Mouse (Mus musculus): ENCODE results near the gene Gucy2c. TPM values are rescaled to one million over a fixed set of nuclear protein-coding genes. Genes with fewer than 3 reads are reported as not detected.

The Gucy2c gene
- polyA plus RNA-seq (2012), result not detected in 2 replicates

DNA sequence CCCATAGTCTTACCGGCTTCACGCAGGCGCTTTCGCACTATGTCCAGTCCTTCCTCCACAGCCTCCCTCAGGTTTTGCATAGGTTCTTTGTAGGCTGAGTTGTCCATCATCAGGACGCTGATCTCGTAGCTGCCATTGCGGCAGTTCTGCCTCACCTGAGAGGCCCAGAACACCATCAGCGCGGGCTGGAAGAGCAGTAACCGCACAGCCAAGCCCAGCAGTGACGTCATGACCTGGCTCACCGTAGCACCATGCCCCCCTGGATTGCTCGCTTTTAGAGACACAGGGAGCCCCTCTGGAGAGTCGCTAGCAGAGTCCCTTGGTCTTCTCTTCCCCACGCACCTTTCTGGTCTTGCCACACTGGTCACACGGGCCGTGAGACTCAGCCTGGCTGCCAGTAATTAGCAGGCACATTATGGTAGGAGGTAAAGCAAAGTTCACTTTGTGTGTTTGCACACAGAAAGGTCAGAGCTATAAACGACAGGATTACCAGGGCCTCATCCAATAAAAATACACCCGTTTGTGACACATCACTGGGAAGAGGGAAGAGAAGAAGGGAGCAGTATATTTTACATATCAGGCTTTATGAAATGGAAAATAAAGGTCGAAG lies at the start of gene Gucy2c:
Gene Gucy2c, minus strand, starts transcription at position 389 of the 610 bp plus-strand sequence.
- Histone ChIP-seq H3K27me3 (ENCODE audit: control insufficient read depth) (no peaks in the 10 kb centered on the region), H3K4me1 (ENCODE audit: control insufficient read depth) (no peaks in the 10 kb centered on the region), H3K36me3 (ENCODE audit: control insufficient read depth) (no peaks in the 10 kb centered on the region), H3K4me3 (replicated peaks) (no peak within 1 kb of the TSS), H3K9me3 (ENCODE audit: control insufficient read depth, low read length) (peaks cover 7% of the 10 kb centered on the region; the same call in 1 of the 2 replicates)
- TF ChIP-seq TAL1 (IDR thresholded peaks at IDR 0.05; ENCODE audit: low read length) (no peak), GATA1 (IDR thresholded peaks at IDR 0.05; ENCODE audit: low read length) (no peak)

DNA sequence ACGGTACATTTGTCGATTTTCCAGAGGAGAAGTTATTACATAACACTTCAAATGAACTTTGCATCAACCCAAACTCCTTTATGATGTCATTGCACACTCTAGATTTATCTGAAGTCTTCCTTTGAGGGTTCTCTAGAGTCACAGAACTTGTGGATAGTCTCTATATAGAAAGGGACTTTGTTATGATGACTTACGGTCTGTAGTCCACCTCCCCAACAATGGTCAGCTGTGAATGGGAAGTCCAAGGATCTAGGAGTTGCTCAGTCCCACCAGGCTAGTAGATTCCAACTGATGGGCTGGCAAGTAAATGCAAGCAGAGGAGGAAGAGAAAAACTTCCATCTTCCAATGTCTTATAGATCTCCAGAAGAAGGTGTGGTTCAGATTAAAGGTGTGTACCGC lies 47.1 kb upstream of the Gucy2c start:
- Histone ChIP-seq H3K36me3 (ENCODE audit: control insufficient read depth) (peaks cover 24% of the 10 kb centered on the region), H3K4me1 (ENCODE audit: control insufficient read depth) (peaks cover 22% of the 10 kb centered on the region), H3K27me3 (ENCODE audit: control insufficient read depth) (peaks cover 17% of the 10 kb centered on the region), H3K9me3 (ENCODE audit: control insufficient read depth, low read length) (no peaks in the 10 kb centered on the region), H3K4me3 (replicated peaks) (peak overlapping the region; percentile 91)
- no peak for TF ChIP-seq TAL1 (IDR thresholded peaks at IDR 0.05; ENCODE audit: low read length)
- TF ChIP-seq GATA1 (IDR thresholded peaks at IDR 0.05; ENCODE audit: low read length), result no peak

DNA sequence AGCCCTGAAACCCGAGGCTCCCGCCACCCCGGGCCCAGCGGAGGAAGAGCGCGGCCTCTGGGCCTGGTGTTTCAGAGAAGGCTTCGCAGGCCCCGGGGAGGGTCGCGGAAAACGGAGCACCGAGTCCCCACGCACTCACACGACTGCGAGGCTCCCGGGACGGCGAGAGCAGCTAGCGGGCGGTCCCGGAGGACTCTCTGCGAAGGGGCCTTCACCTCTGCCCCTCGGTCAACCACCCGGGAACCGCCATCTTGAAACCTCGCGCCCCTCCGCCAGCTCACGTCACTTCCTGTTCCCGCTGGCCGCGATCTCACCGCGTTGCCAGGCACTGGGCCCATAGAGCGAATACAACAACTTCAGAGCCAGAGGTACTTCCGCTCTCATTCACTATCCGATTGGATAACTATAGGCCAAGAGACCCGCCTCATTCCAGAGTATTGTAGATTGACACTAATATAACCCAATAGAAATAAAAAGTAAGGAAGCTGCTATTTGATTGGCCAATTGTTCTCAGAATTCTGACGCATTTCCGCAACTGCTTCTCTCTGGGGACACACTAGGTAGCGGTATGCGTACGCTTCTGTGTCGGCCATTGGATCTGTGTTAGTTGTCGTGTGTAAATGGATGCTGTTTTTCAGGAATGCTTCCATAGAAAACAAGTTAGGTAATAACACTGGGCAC lies 46.5 kb upstream of the Gucy2c start, which contains the start of gene Wbp11:
Gene Wbp11, minus strand, starts transcription at position 353 of the 681 bp plus-strand sequence.
- Histone ChIP-seq H3K9me3 (ENCODE audit: control insufficient read depth, low read length) (no peaks in the 10 kb centered on the region), H3K36me3 (ENCODE audit: control insufficient read depth) (peaks cover 27% of the 10 kb centered on the region), H3K27me3 (ENCODE audit: control insufficient read depth) (peaks cover 17% of the 10 kb centered on the region), H3K4me3 (replicated peaks) (peak within 1 kb of the TSS; percentile 91), H3K4me1 (ENCODE audit: control insufficient read depth) (peaks cover 22% of the 10 kb centered on the region)
- TF ChIP-seq GATA1 (IDR thresholded peaks at IDR 0.05; ENCODE audit: low read length) (no peak), TAL1 (IDR thresholded peaks at IDR 0.05; ENCODE audit: low read length) (no peak)

DNA sequence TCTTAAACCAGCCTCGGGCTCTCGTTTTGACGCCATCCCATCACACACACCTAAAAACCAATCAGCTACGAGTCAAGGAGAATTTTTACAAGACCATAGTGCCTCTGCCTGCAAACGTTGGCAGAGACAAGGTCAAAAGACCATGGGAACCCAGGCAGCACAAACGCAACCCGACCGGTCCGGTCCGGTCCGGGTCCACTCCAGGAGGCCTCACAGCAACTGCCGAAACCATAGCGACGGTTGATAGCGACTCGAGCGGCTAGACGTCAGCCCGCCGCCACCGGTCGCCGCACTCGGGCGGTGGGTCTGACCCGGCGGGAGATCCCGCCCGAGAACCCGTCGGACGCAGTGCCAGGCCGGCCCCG lies 45.9 kb upstream of the Gucy2c start, which contains the start of gene BC049715:
Gene BC049715, plus strand, starts transcription at position 111 of the 365 bp plus-strand sequence.
- TF ChIP-seq GATA1 (IDR thresholded peaks at IDR 0.05; ENCODE audit: low read length) (no peak), TAL1 (IDR thresholded peaks at IDR 0.05; ENCODE audit: low read length) (no peak)
- peaks cover 32% of the 10 kb centered on the region for H3K36me3 ChIP-seq (ENCODE audit: control insufficient read depth)
- peak within 1 kb of the TSS; percentile 91 for H3K4me3 ChIP-seq (replicated peaks)
- peaks cover 22% of the 10 kb centered on the region for H3K4me1 ChIP-seq (ENCODE audit: control insufficient read depth)
- H3K27me3 ChIP-seq (ENCODE audit: control insufficient read depth), result peaks cover 17% of the 10 kb centered on the region
- H3K9me3 ChIP-seq (ENCODE audit: control insufficient read depth, low read length), result no peaks in the 10 kb centered on the region

DNA sequence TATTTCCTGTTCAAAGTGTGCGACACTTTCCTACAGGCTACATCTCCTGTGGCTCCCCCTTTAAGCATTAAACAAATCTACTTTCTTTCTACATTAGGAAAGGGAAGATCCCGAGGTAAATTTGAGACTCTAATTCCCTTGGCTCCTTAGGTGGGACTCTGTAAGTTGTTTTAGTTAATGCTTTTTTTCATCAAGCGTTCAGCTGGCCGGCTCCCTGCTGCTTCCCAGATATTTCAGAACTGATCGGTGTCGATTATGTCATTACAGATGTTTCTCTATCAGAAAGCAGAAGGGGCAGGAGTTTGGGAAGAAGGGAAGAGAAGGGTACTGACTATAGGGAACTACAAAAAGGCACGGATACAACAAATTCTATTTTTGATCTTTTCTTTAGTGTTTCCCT lies 45.6 kb upstream of the Gucy2c start:
- H3K4me1 ChIP-seq (ENCODE audit: control insufficient read depth), result peaks cover 22% of the 10 kb centered on the region
- TF ChIP-seq TAL1 (IDR thresholded peaks at IDR 0.05; ENCODE audit: low read length), result no peak
- no peak for TF ChIP-seq GATA1 (IDR thresholded peaks at IDR 0.05; ENCODE audit: low read length)
- peaks cover 36% of the 10 kb centered on the region for H3K36me3 ChIP-seq (ENCODE audit: control insufficient read depth)
- peak overlapping the region; percentile 91 for H3K4me3 ChIP-seq (replicated peaks)
- H3K9me3 ChIP-seq (ENCODE audit: control insufficient read depth, low read length), result no peaks in the 10 kb centered on the region
- H3K27me3 ChIP-seq (ENCODE audit: control insufficient read depth), result peaks cover 13% of the 10 kb centered on the region

DNA sequence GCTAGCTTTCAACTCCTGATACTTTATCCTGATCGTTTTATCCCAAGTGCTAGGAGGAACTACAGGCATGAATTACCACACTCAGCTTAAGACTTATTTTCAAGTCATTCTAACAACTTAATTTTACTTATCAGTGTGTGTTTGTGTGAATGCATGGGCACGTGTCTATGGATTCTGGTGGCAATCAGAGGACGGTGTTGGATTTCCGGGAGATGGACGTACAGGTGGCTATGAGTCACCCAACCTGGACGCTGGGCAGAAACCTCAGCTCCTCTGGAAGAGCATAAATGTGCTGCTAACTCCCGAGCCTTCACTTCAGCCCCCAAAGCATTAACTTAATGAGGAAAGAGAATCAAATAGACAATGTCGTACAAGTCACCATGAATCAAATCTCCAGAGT lies 43.4 kb upstream of the Gucy2c start:
- TF ChIP-seq GATA1 (IDR thresholded peaks at IDR 0.05; ENCODE audit: low read length), result no peak
- no peak for TF ChIP-seq TAL1 (IDR thresholded peaks at IDR 0.05; ENCODE audit: low read length)
- H3K9me3 ChIP-seq (ENCODE audit: control insufficient read depth, low read length), result no peaks in the 10 kb centered on the region
- no peak overlapping the region for H3K4me3 ChIP-seq (replicated peaks)
- H3K36me3 ChIP-seq (ENCODE audit: control insufficient read depth), result peaks cover 57% of the 10 kb centered on the region
- peaks cover 24% of the 10 kb centered on the region for H3K4me1 ChIP-seq (ENCODE audit: control insufficient read depth)
- no peaks in the 10 kb centered on the region for H3K27me3 ChIP-seq (ENCODE audit: control insufficient read depth)

DNA sequence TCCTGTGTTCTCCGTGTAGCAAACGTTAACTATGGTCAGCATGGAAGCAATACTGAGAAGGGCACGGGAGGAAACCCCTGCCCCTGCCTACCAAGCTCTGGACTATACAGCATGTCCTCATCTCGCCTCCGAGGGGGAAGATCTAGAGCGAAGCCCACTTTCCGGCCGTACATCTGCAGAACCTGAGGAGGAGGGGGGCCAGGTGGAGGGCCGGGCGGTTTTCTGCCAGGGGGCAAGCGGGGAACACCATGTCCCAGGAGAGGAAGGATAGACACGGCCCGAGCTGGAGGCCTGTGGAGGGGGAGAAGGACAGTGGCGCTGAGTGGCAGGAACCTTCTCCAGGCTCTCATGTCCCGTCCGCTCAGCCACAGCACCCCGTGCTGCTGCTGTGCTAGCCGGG lies 39.5 kb upstream of the Gucy2c start:
- H3K9me3 ChIP-seq (ENCODE audit: control insufficient read depth, low read length), result no peaks in the 10 kb centered on the region
- no peak overlapping the region for H3K4me3 ChIP-seq (replicated peaks)
- H3K27me3 ChIP-seq (ENCODE audit: control insufficient read depth), result no peaks in the 10 kb centered on the region
- peaks cover 6% of the 10 kb centered on the region for H3K4me1 ChIP-seq (ENCODE audit: control insufficient read depth)
- TF ChIP-seq TAL1 (IDR thresholded peaks at IDR 0.05; ENCODE audit: low read length) (no peak), GATA1 (IDR thresholded peaks at IDR 0.05; ENCODE audit: low read length) (no peak)
- peaks cover 94% of the 10 kb centered on the region for H3K36me3 ChIP-seq (ENCODE audit: control insufficient read depth)

DNA sequence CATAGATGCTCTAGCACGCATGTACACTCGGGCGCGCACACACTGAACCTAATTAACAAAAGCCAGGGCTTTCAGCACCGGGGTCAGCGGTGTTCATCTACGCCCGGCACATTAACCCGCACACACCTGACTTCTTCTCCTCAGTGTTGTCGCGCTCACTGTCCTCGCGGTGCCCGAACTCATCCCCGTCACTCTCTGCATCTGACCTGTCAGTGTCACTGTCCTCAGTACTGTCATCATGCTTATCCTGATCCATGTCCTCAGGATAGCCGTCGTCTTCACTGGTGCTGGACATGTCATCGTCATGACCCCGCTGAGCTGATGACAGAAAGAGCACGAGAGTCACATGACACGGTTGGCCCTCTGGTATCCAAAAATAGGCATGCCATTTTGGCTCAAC lies 38.8 kb upstream of the Gucy2c start:
- TF ChIP-seq GATA1 (IDR thresholded peaks at IDR 0.05; ENCODE audit: low read length) (no peak), TAL1 (IDR thresholded peaks at IDR 0.05; ENCODE audit: low read length) (no peak)
- H3K36me3 ChIP-seq (ENCODE audit: control insufficient read depth), result peaks cover 96% of the 10 kb centered on the region
- H3K27me3 ChIP-seq (ENCODE audit: control insufficient read depth), result no peaks in the 10 kb centered on the region
- H3K4me1 ChIP-seq (ENCODE audit: control insufficient read depth), result peaks cover 4% of the 10 kb centered on the region; the same call in 1 of the 2 replicates
- H3K4me3 ChIP-seq (replicated peaks), result no peak overlapping the region
- H3K9me3 ChIP-seq (ENCODE audit: control insufficient read depth, low read length), result no peaks in the 10 kb centered on the region

DNA sequence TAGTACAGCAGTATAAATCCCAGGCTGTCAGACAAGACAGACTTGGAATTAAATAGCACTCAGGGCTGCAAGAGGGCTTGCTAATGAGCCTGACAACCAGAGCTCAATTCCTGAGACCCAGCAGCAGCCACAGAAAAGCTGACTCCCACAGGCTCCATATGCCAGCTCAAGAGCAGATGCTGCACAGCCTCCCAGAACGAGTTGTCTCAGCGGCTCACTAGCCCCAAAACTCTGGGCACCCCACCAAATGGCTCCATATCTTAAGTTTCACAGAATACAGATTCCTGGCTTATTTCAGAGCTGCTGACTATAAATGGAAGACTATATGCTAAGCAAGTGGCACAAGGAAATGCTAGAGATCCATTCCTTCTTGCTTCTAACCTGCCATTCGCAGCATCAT lies 36.0 kb upstream of the Gucy2c start:
- TF ChIP-seq TAL1 (IDR thresholded peaks at IDR 0.05; ENCODE audit: low read length) (no peak), GATA1 (IDR thresholded peaks at IDR 0.05; ENCODE audit: low read length) (no peak)
- Histone ChIP-seq H3K4me3 (replicated peaks) (no peak overlapping the region), H3K4me1 (ENCODE audit: control insufficient read depth) (peaks cover 2% of the 10 kb centered on the region), H3K27me3 (ENCODE audit: control insufficient read depth) (no peaks in the 10 kb centered on the region), H3K9me3 (ENCODE audit: control insufficient read depth, low read length) (no peaks in the 10 kb centered on the region), H3K36me3 (ENCODE audit: control insufficient read depth) (peaks cover 99% of the 10 kb centered on the region)
